Mouse (Mus musculus) CH12.LX (cell line): ENCODE measurements around the gene Nek2.

ENCODE experiments used
- CTCF ChIP-seq, 2 experiments: IDR thresholded peaks in 1 of 2; conservative IDR thresholded peaks in 1 of 2; 2 replicates each; pipeline ENCODE4 v1.5.1; 2011 to 2012; ENCODE audit warnings: low read depth in 2 of 2, low read length in 2 of 2, improper control_type of control experiment in 1 of 2, inconsistent platforms in 1 of 2, mild to moderate bottlenecking in 1 of 2, moderate library complexity in 1 of 2
- IRF4 ChIP-seq: IDR thresholded peaks from 2 replicates; pipeline ENCODE4 v1.6.1; 2014; ENCODE audit warnings: low read depth, mild to moderate bottlenecking, inconsistent platforms, low read length, improper control_type of control experiment
- MAFK ChIP-seq: IDR thresholded peaks from 2 replicates; pipeline ENCODE4 v1.6.1; 2011; ENCODE audit warnings: low read length, improper control_type of control experiment; ENCODE audit not compliant: insufficient replicate concordance
- MAX ChIP-seq: IDR thresholded peaks from 2 replicates; pipeline ENCODE4 v1.6.1; 2011; ENCODE audit warnings: low read length, improper control_type of control experiment
- NRF1 ChIP-seq: IDR thresholded peaks from 2 replicates; pipeline ENCODE4 v1.6.1; 2014; ENCODE audit warnings: low read depth, mild to moderate bottlenecking, inconsistent platforms, low read length, improper control_type of control experiment, moderate library complexity
- POLR2A ChIP-seq: IDR thresholded peaks from 2 replicates; pipeline ENCODE4 v1.6.1; 2011; ENCODE audit warnings: low read depth, mild to moderate bottlenecking, improper control_type of control experiment, low read length
- SIN3A ChIP-seq: IDR thresholded peaks from 2 replicates; pipeline ENCODE4 v1.6.1; 2012; ENCODE audit warnings: low read length, improper control_type of control experiment, inconsistent platforms
- TCF12 ChIP-seq: IDR thresholded peaks from 2 replicates; pipeline ENCODE4 v1.6.1; 2014; ENCODE audit warnings: low read depth, mild to moderate bottlenecking, inconsistent platforms, low read length, improper control_type of control experiment

GRCm38 (mm10) chr1:191842247-191842646, 21.0 kb downstream of the Nek2 start:
- TF ChIP-seq SIN3A (no peak), CTCF (conservative IDR thresholded peaks at IDR 0.05 in 1 of 2, IDR thresholded peaks at IDR 0.05 in 1 of 2; ENCODE audit: low read depth in 2 of 2, low read length in 2 of 2) (no peak), TCF12 (no peak), MAX (no peak), MAFK (no peak), NRF1 (no peak), IRF4 (no peak), POLR2A (no peak)
